Mouse (Mus musculus) MEL (cell line): ENCODE data around the gene Otud5. TPM values are rescaled to one million over a fixed set of nuclear protein-coding genes. Genes with fewer than 3 reads are reported as not detected.

ENCODE experiments used
- DNase-seq: peaks from one replicate; pipeline ENCODE4 v3.0.0; 2011; ENCODE audit warnings: low read depth, low spot score
- H3K27ac ChIP-seq: 2 replicates; pipeline ENCODE4 v1.5.1; 2012; ENCODE audit warnings: low read depth, mild to moderate bottlenecking, control low read depth, low read length, moderate library complexity; ENCODE audit not compliant: control insufficient read depth
- H3K27me3 ChIP-seq, 2 experiments: fragments of 150-350 bp in 1 of 2; sonication (generic) in 1 of 2; 2 replicates each; pipeline ENCODE4 v1.6.1; 2012; ENCODE audit warnings: low read length in 2 of 2, mild to moderate bottlenecking in 2 of 2, improper control_type of control experiment in 1 of 2, moderate library complexity in 1 of 2; ENCODE audit not compliant: insufficient read depth in 2 of 2, control insufficient read depth in 1 of 2
- H3K36me3 ChIP-seq, 2 experiments: 2 replicates each; pipeline ENCODE4 v1.6.1; 2012 to 2014; ENCODE audit warnings: low read length in 2 of 2, improper control_type of control experiment in 1 of 2, inconsistent platforms in 1 of 2, mild to moderate bottlenecking in 1 of 2; ENCODE audit not compliant: insufficient read depth in 2 of 2, control insufficient read depth in 1 of 2
- H3K4me1 ChIP-seq, 2 experiments: fragments of 150-350 bp in 1 of 2; sonication (generic) in 1 of 2; 2 replicates each; pipeline ENCODE4 v1.6.1; 2012; ENCODE audit warnings: low read length in 2 of 2, improper control_type of control experiment in 1 of 2, mild to moderate bottlenecking in 1 of 2; ENCODE audit not compliant: insufficient read depth in 2 of 2, control insufficient read depth in 1 of 2
- H3K4me3 ChIP-seq, 2 experiments: fragments of 150-350 bp in 1 of 2; sonication (generic) in 1 of 2; 2 replicates each; pipeline ENCODE4 v1.5.1; 2012; ENCODE audit warnings: low read depth in 2 of 2, low read length in 2 of 2, mild to moderate bottlenecking in 2 of 2, moderate library complexity in 2 of 2, control low read depth in 1 of 2, improper control_type of control experiment in 1 of 2; ENCODE audit not compliant: control insufficient read depth in 1 of 2, insufficient read depth in 1 of 2
- H3K79me2 ChIP-seq: 2 replicates; pipeline ENCODE4 v1.6.1; 2012; ENCODE audit warnings: mild to moderate bottlenecking, low read length, moderate library complexity; ENCODE audit not compliant: control insufficient read depth, poor library complexity, insufficient read depth
- H3K9ac ChIP-seq: 2 replicates; pipeline ENCODE4 v1.6.1; 2012; ENCODE audit warnings: low read depth, mild to moderate bottlenecking, control low read depth, low read length, moderate library complexity; ENCODE audit not compliant: control insufficient read depth, poor library complexity, severe bottlenecking
- H3K9me3 ChIP-seq: fragments of 150-350 bp; sonication (generic); replicated peaks from 2 replicates; pipeline ENCODE4 v1.6.1; 2012; ENCODE audit warnings: mild to moderate bottlenecking, low read length, improper control_type of control experiment, moderate library complexity; ENCODE audit not compliant: insufficient read depth
- CHD1 ChIP-seq: IDR thresholded peaks from 2 replicates; pipeline ENCODE4 v1.6.1; 2012; ENCODE audit warnings: low read depth, mild to moderate bottlenecking, inconsistent platforms, low read length, improper control_type of control experiment
- CHD2 ChIP-seq: IDR thresholded peaks from 2 replicates; pipeline ENCODE4 v1.6.1; 2011; ENCODE audit warnings: low read length, improper control_type of control experiment
- EP300 ChIP-seq, 2 experiments: IDR thresholded peaks; 2 replicates each; pipeline ENCODE4 v1.6.1; 2011; ENCODE audit warnings: improper control_type of control experiment in 2 of 2, low read length in 2 of 2, low read depth in 1 of 2, mild to moderate bottlenecking in 1 of 2
- ETS1 ChIP-seq: IDR thresholded peaks from 2 replicates; pipeline ENCODE4 v1.6.1; 2012; ENCODE audit warnings: low read depth, mild to moderate bottlenecking, inconsistent platforms, low read length, improper control_type of control experiment, moderate library complexity
- GABPA ChIP-seq: IDR thresholded peaks from 2 replicates; pipeline ENCODE4 v1.6.1; 2012; ENCODE audit warnings: low read depth, mild to moderate bottlenecking, inconsistent platforms, low read length, improper control_type of control experiment, moderate library complexity
- HCFC1 ChIP-seq: IDR thresholded peaks from 2 replicates; pipeline ENCODE4 v1.6.1; 2012; ENCODE audit warnings: low read depth, mild to moderate bottlenecking, inconsistent platforms, low read length, improper control_type of control experiment, moderate library complexity
- JUND ChIP-seq: IDR thresholded peaks from 2 replicates; pipeline ENCODE4 v1.6.1; 2011; ENCODE audit warnings: low read depth, mild to moderate bottlenecking, improper control_type of control experiment, low read length
- MAFK ChIP-seq: IDR thresholded peaks from 2 replicates; pipeline ENCODE4 v1.6.1; 2011; ENCODE audit warnings: low read depth, mild to moderate bottlenecking, low read length, improper control_type of control experiment, borderline replicate concordance
- MAZ ChIP-seq: IDR thresholded peaks from 2 replicates; pipeline ENCODE4 v1.6.1; 2012; ENCODE audit warnings: low read depth, mild to moderate bottlenecking, inconsistent platforms, low read length, improper control_type of control experiment
- MYB ChIP-seq: IDR thresholded peaks from 2 replicates; pipeline ENCODE4 v1.6.1; 2011; ENCODE audit warnings: mild to moderate bottlenecking, low read depth, low read length, improper control_type of control experiment
- MYC ChIP-seq: IDR thresholded peaks from 2 replicates; pipeline ENCODE4 v1.6.1; 2011; ENCODE audit warnings: low read depth, mild to moderate bottlenecking, low read length, improper control_type of control experiment, moderate library complexity
- NRF1 ChIP-seq: IDR thresholded peaks from 2 replicates; pipeline ENCODE4 v1.6.1; 2014; ENCODE audit warnings: low read depth, mild to moderate bottlenecking, inconsistent platforms, low read length, improper control_type of control experiment, moderate library complexity; ENCODE audit not compliant: poor library complexity, insufficient read depth, severe bottlenecking
- POLR2A ChIP-seq, 2 experiments: IDR thresholded peaks; 2 replicates each; pipeline ENCODE4 v1.6.1; 2011 to 2012; ENCODE audit warnings: low read length in 2 of 2, mild to moderate bottlenecking in 2 of 2, control low read depth in 1 of 2, improper control_type of control experiment in 1 of 2, low read depth in 1 of 2, moderate library complexity in 1 of 2; ENCODE audit not compliant: control insufficient read depth in 1 of 2, insufficient read depth in 1 of 2, poor library complexity in 1 of 2
- SIN3A ChIP-seq: IDR thresholded peaks from 2 replicates; pipeline ENCODE4 v1.6.1; 2012; ENCODE audit warnings: low read length, improper control_type of control experiment, inconsistent platforms
- SMC3 ChIP-seq: IDR thresholded peaks from 2 replicates; pipeline ENCODE4 v1.6.1; 2011; ENCODE audit warnings: low read depth, low read length, improper control_type of control experiment
- ZKSCAN1 ChIP-seq: IDR thresholded peaks from 2 replicates; pipeline ENCODE4 v1.6.1; 2012; ENCODE audit warnings: low read depth, mild to moderate bottlenecking, inconsistent platforms, low read length, improper control_type of control experiment, moderate library complexity
- ZNF384 ChIP-seq: IDR thresholded peaks from 2 replicates; pipeline ENCODE4 v1.6.1; 2012; ENCODE audit warnings: low read depth, mild to moderate bottlenecking, inconsistent platforms, low read length, improper control_type of control experiment
- polyA plus RNA-seq, 2 experiments: library from polyadenylated mRNA; stranded (reverse) in 1 of 2; unstranded in 1 of 2; fragments of >175 nt in 1 of 2; fragments of >200 nt in 1 of 2; gene quantifications; 2 replicates each; pipeline versions ENCODE4 v1.2.1 to v1.2.4; 2012; ENCODE audit warnings: low replicate concordance in 2 of 2, low read depth in 1 of 2; ENCODE audit not compliant: insufficient read length in 2 of 2, insufficient read depth in 1 of 2, missing spikeins in 1 of 2
- total RNA-seq: library from RNA; depleted of rRNA; stranded (reverse); fragments of 300-350 nt; gene quantifications from 2 replicates; pipeline ENCODE4 v1.2.3, GENCODE M21; 2012; rRNA removed

Gene Otud5
- total and polyA plus RNA-seq, 3 experiments = 76.4 to 1,180 (median 197) TPM

DNA sequence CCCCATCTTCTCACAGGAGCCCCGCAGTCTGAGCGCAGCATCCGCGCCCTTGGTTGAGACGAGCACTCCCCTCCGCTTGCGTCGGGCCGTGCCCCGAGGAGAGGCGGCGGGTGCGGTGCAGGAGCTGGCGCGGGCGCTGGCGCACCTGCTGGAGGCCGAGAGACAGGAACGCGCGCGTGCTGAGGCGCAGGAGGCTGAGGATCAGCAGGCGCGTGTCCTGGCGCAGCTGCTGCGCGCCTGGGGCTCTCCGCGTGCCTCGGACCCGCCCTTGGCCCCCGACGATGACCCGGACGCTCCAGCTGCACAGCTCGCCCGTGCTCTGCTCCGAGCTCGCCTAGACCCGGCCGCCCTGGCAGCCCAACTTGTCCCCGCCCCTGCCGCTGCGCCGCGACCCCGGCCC, 80.9 kb downstream of the Otud5 start:
- no peak for TF ChIP-seq HCFC1
- TF ChIP-seq CHD1 = no peak
- TF ChIP-seq EP300 (IDR thresholded peaks at IDR 0.05; ENCODE audit: low read depth in 1 of 2, low read length in 2 of 2) = no peak
- TF ChIP-seq NRF1 = no peak
- no peak for TF ChIP-seq ZKSCAN1
- TF ChIP-seq ETS1 = no peak
- no peak for TF ChIP-seq MYB
- TF ChIP-seq MYC = no peak
- TF ChIP-seq GABPA = no peak
- TF ChIP-seq ZNF384 = no peak
- no peak for TF ChIP-seq MAZ
- TF ChIP-seq SMC3 = no peak
- TF ChIP-seq POLR2A (IDR thresholded peaks at IDR 0.05; ENCODE audit: control insufficient read depth in 1 of 2, insufficient read depth in 1 of 2, low read depth in 1 of 2, low read length in 2 of 2, poor library complexity in 1 of 2) = no peak
- TF ChIP-seq CHD2 = no peak
- TF ChIP-seq SIN3A = no peak
- TF ChIP-seq JUND = no peak
- no peak for TF ChIP-seq MAFK
- peaks cover 0 to 2% of the 10 kb centered on the region in 2 experiments; a peak in 1 of 4 replicates for H3K36me3 ChIP-seq
- no peaks in the 10 kb centered on the region for H3K9me3 ChIP-seq
- H3K27me3 ChIP-seq = peaks cover 0 to 2% of the 10 kb centered on the region in 2 experiments; a peak in 3 of 4 replicates
- no peak overlapping the region for H3K9ac ChIP-seq
- H3K4me3 ChIP-seq = no peak overlapping the region
- no peak for DNase-seq
- H3K4me1 ChIP-seq = no peaks in the 10 kb centered on the region
- no peaks in the 10 kb centered on the region for H3K79me2 ChIP-seq
- no peak overlapping the region for H3K27ac ChIP-seq

Other genes with a start within 250 kb of the Otud5 start
- gene Ccdc22, start 235.8 kb upstream of the Otud5 start, total RNA-seq = 36.1 and 37.8 TPM in 2 replicates
- 10 to 100 TPM in 1 of 2 experiments, not detected in 1; 37.9 TPM for gene Ccdc22, start 235.8 kb upstream of the Otud5 start, polyA plus RNA-seq
- 0.03 TPM in 1 of 2 replicates, not detected in the other for gene Cacna1f, start 234.3 kb upstream of the Otud5 start, total RNA-seq
- under 1 TPM in 1 of 2 experiments, not detected in 1; 0.17 TPM for gene Cacna1f, start 234.3 kb upstream of the Otud5 start, polyA plus RNA-seq
- 0.54 and 0.56 TPM in 2 replicates for gene Syp, start 202.9 kb upstream of the Otud5 start, total RNA-seq
- 1 to 10 TPM in 1 of 2 experiments, not detected in 1; 2.3 TPM for gene Syp, start 202.9 kb upstream of the Otud5 start, polyA plus RNA-seq
- 1.2 TPM in 2 replicates for gene Prickle3, start 184.1 kb upstream of the Otud5 start, total RNA-seq
- gene Prickle3, start 184.1 kb upstream of the Otud5 start, polyA plus RNA-seq = 1 to 10 TPM in 1 of 2 experiments, not detected in 1; 3.3 TPM
- 95.7 and 148 TPM in 2 replicates for gene Plp2, start 170.0 kb upstream of the Otud5 start, total RNA-seq
- gene Plp2, start 170.0 kb upstream of the Otud5 start, polyA plus RNA-seq = 100 to 1,000 TPM; 163 to 407 TPM
- gene Magix, start 160.1 kb upstream of the Otud5 start, total RNA-seq = 0.15 and 0.20 TPM in 2 replicates
- under 1 TPM in 1 of 2 experiments, not detected in 1; 0.33 TPM for gene Magix, start 160.1 kb upstream of the Otud5 start, polyA plus RNA-seq
- 23.0 and 23.4 TPM in 2 replicates for gene Gpkow, start 144.2 kb upstream of the Otud5 start, total RNA-seq
- 100 to 1,000 TPM in 1 of 2 experiments, 10 to 100 TPM in 1; 37.0 to 539 TPM for gene Gpkow, start 144.2 kb upstream of the Otud5 start, polyA plus RNA-seq
- 13.9 and 16.0 TPM in 2 replicates for gene Wdr45, start 127.0 kb upstream of the Otud5 start, total RNA-seq
- 10 to 100 TPM in 1 of 2 experiments, not detected in 1; 36.1 TPM for gene Wdr45, start 127.0 kb upstream of the Otud5 start, polyA plus RNA-seq
- gene Gm45208, start 119.1 kb upstream of the Otud5 start, total RNA-seq = 0.36 TPM in 1 of 2 replicates, not detected in the other
- gene Gm45208, start 119.1 kb upstream of the Otud5 start, polyA plus RNA-seq = 10 to 100 TPM in 1 of 2 experiments, not detected in 1; 11.0 TPM
- 19.1 and 23.0 TPM in 2 replicates for gene Praf2, start 112.9 kb upstream of the Otud5 start, total RNA-seq
- gene Praf2, start 112.9 kb upstream of the Otud5 start, polyA plus RNA-seq = 10 to 100 TPM in 1 of 2 experiments, not detected in 1; 60.1 TPM
- 3.9 and 5.8 TPM in 2 replicates for gene Ccdc120, start 90.5 kb upstream of the Otud5 start, total RNA-seq
- 10 to 100 TPM in 1 of 2 experiments, not detected in 1; 12.2 TPM for gene Ccdc120, start 90.5 kb upstream of the Otud5 start, polyA plus RNA-seq
- 20.6 and 23.4 TPM in 2 replicates for gene Tfe3, start 78.8 kb upstream of the Otud5 start, total RNA-seq
- 10 to 100 TPM in 1 of 2 experiments, not detected in 1; 64.7 TPM for gene Tfe3, start 78.8 kb upstream of the Otud5 start, polyA plus RNA-seq
- gene Gripap1, start 51.6 kb upstream of the Otud5 start, total RNA-seq = 36.2 and 40.5 TPM in 2 replicates
- 100 to 1,000 TPM in 1 of 2 experiments, 10 to 100 TPM in 1; 84.6 to 244 TPM for gene Gripap1, start 51.6 kb upstream of the Otud5 start, polyA plus RNA-seq
- 0.26 and 0.31 TPM in 2 replicates for gene Kcnd1, start 19.1 kb upstream of the Otud5 start, total RNA-seq
- gene Kcnd1, start 19.1 kb upstream of the Otud5 start, polyA plus RNA-seq = 1 to 10 TPM in 1 of 2 experiments, not detected in 1; 1.4 TPM
- 5.9 and 6.4 TPM in 2 replicates for gene Pim2, start 36.9 kb downstream of the Otud5 start, total RNA-seq
- gene Pim2, start 36.9 kb downstream of the Otud5 start, polyA plus RNA-seq = 10 to 100 TPM in 1 of 2 experiments, not detected in 1; 21.7 TPM
- 66.7 and 67.0 TPM in 2 replicates for gene Slc35a2, start 42.7 kb downstream of the Otud5 start, total RNA-seq
- 10 to 100 TPM in 1 of 2 experiments, not detected in 1; 96.0 TPM for gene Slc35a2, start 42.7 kb downstream of the Otud5 start, polyA plus RNA-seq
- gene Pqbp1, start 57.9 kb downstream of the Otud5 start, total RNA-seq = 202 and 204 TPM in 2 replicates
- 100 to 1,000 TPM in 1 of 2 experiments, not detected in 1; 283 TPM for gene Pqbp1, start 57.9 kb downstream of the Otud5 start, polyA plus RNA-seq
- gene Timm17b, start 58.0 kb downstream of the Otud5 start, total RNA-seq = 96.5 and 107 TPM in 2 replicates
- 100 to 1,000 TPM in 1 of 2 experiments, not detected in 1; 381 TPM for gene Timm17b, start 58.0 kb downstream of the Otud5 start, polyA plus RNA-seq
- gene Gm10491, start 66.5 kb downstream of the Otud5 start, total RNA-seq = not detected in 2 replicates
- not detected for gene Gm10491, start 66.5 kb downstream of the Otud5 start, polyA plus RNA-seq
- not detected in 2 replicates for gene Gm10490, start 68.2 kb downstream of the Otud5 start, total RNA-seq
- gene Gm10490, start 68.2 kb downstream of the Otud5 start, polyA plus RNA-seq = not detected
- not detected in 2 replicates for gene Pcsk1n, start 78.5 kb downstream of the Otud5 start, total RNA-seq
- gene Pcsk1n, start 78.5 kb downstream of the Otud5 start, polyA plus RNA-seq = not detected
- gene Eras, start 87.2 kb downstream of the Otud5 start, total RNA-seq = not detected in 2 replicates
- gene Eras, start 87.2 kb downstream of the Otud5 start, polyA plus RNA-seq = not detected
- 6.3 and 7.8 TPM in 2 replicates for gene Hdac6, start 106.5 kb downstream of the Otud5 start, total RNA-seq
- 10 to 100 TPM in 1 of 2 experiments, not detected in 1; 19.7 TPM for gene Hdac6, start 106.5 kb downstream of the Otud5 start, polyA plus RNA-seq
- 321 and 385 TPM in 2 replicates for gene Gata1, start 136.7 kb downstream of the Otud5 start, total RNA-seq
- 100 to 1,000 TPM; 128 to 496 TPM for gene Gata1, start 136.7 kb downstream of the Otud5 start, polyA plus RNA-seq
- gene Glod5, start 177.1 kb downstream of the Otud5 start, total RNA-seq = not detected in 2 replicates
- gene Glod5, start 177.1 kb downstream of the Otud5 start, polyA plus RNA-seq = under 1 TPM in 1 of 2 experiments, not detected in 1; 0.11 TPM
- 103 and 104 TPM in 2 replicates for gene Suv39h1, start 233.4 kb downstream of the Otud5 start, total RNA-seq
- gene Suv39h1, start 233.4 kb downstream of the Otud5 start, polyA plus RNA-seq = 100 to 1,000 TPM; 122 to 129 TPM
- gene Was, start 249.1 kb downstream of the Otud5 start, total RNA-seq = 133 and 146 TPM in 2 replicates
- gene Was, start 249.1 kb downstream of the Otud5 start, polyA plus RNA-seq = 100 to 1,000 TPM in 1 of 2 experiments, not detected in 1; 167 TPM